Mouse (Mus musculus) MEL (cell line): ENCODE measurements around the gene Tcf15. TPM values are rescaled to one million over a fixed set of nuclear protein-coding genes. Genes with fewer than 3 reads are reported as not detected.

ENCODE experiments used
- DNase-seq: peaks from one replicate; pipeline ENCODE4 v3.0.0; 2011; ENCODE audit warnings: low read depth, low spot score
- H3K27ac ChIP-seq: 2 replicates; pipeline ENCODE4 v1.5.1; 2012; ENCODE audit warnings: low read depth, mild to moderate bottlenecking, control low read depth, low read length, moderate library complexity; ENCODE audit not compliant: control insufficient read depth
- H3K27me3 ChIP-seq, 2 experiments: fragments of 150-350 bp in 1 of 2; sonication (generic) in 1 of 2; 2 replicates each; pipeline ENCODE4 v1.6.1; 2012; ENCODE audit warnings: low read length in 2 of 2, mild to moderate bottlenecking in 2 of 2, improper control_type of control experiment in 1 of 2, moderate library complexity in 1 of 2; ENCODE audit not compliant: insufficient read depth in 2 of 2, control insufficient read depth in 1 of 2
- H3K36me3 ChIP-seq, 2 experiments: 2 replicates each; pipeline ENCODE4 v1.6.1; 2012 to 2014; ENCODE audit warnings: low read length in 2 of 2, improper control_type of control experiment in 1 of 2, inconsistent platforms in 1 of 2, mild to moderate bottlenecking in 1 of 2; ENCODE audit not compliant: insufficient read depth in 2 of 2, control insufficient read depth in 1 of 2
- H3K4me1 ChIP-seq, 2 experiments: fragments of 150-350 bp in 1 of 2; sonication (generic) in 1 of 2; 2 replicates each; pipeline ENCODE4 v1.6.1; 2012; ENCODE audit warnings: low read length in 2 of 2, improper control_type of control experiment in 1 of 2, mild to moderate bottlenecking in 1 of 2; ENCODE audit not compliant: insufficient read depth in 2 of 2, control insufficient read depth in 1 of 2
- H3K4me3 ChIP-seq, 2 experiments: fragments of 150-350 bp in 1 of 2; sonication (generic) in 1 of 2; 2 replicates each; pipeline ENCODE4 v1.5.1; 2012; ENCODE audit warnings: low read depth in 2 of 2, low read length in 2 of 2, mild to moderate bottlenecking in 2 of 2, moderate library complexity in 2 of 2, control low read depth in 1 of 2, improper control_type of control experiment in 1 of 2; ENCODE audit not compliant: control insufficient read depth in 1 of 2, insufficient read depth in 1 of 2
- H3K79me2 ChIP-seq: 2 replicates; pipeline ENCODE4 v1.6.1; 2012; ENCODE audit warnings: mild to moderate bottlenecking, low read length, moderate library complexity; ENCODE audit not compliant: control insufficient read depth, poor library complexity, insufficient read depth
- H3K9ac ChIP-seq: 2 replicates; pipeline ENCODE4 v1.6.1; 2012; ENCODE audit warnings: low read depth, mild to moderate bottlenecking, control low read depth, low read length, moderate library complexity; ENCODE audit not compliant: control insufficient read depth, poor library complexity, severe bottlenecking
- H3K9me3 ChIP-seq: fragments of 150-350 bp; sonication (generic); replicated peaks from 2 replicates; pipeline ENCODE4 v1.6.1; 2012; ENCODE audit warnings: mild to moderate bottlenecking, low read length, improper control_type of control experiment, moderate library complexity; ENCODE audit not compliant: insufficient read depth
- CHD1 ChIP-seq: IDR thresholded peaks from 2 replicates; pipeline ENCODE4 v1.6.1; 2012; ENCODE audit warnings: low read depth, mild to moderate bottlenecking, inconsistent platforms, low read length, improper control_type of control experiment
- CHD2 ChIP-seq: IDR thresholded peaks from 2 replicates; pipeline ENCODE4 v1.6.1; 2011; ENCODE audit warnings: low read length, improper control_type of control experiment
- GATA1 ChIP-seq: IDR thresholded peaks from 2 replicates; pipeline ENCODE4 v1.6.1; 2011; ENCODE audit warnings: low read depth, low read length, improper control_type of control experiment
- JUND ChIP-seq: IDR thresholded peaks from 2 replicates; pipeline ENCODE4 v1.6.1; 2011; ENCODE audit warnings: low read depth, mild to moderate bottlenecking, improper control_type of control experiment, low read length
- KAT2A ChIP-seq: conservative IDR thresholded peaks from 2 replicates; pipeline ENCODE4 v1.6.1; 2012; ENCODE audit warnings: low read depth, low read length, improper control_type of control experiment, inconsistent platforms
- MAFK ChIP-seq: IDR thresholded peaks from 2 replicates; pipeline ENCODE4 v1.6.1; 2011; ENCODE audit warnings: low read depth, mild to moderate bottlenecking, low read length, improper control_type of control experiment, borderline replicate concordance
- MAZ ChIP-seq: IDR thresholded peaks from 2 replicates; pipeline ENCODE4 v1.6.1; 2012; ENCODE audit warnings: low read depth, mild to moderate bottlenecking, inconsistent platforms, low read length, improper control_type of control experiment
- MEF2A ChIP-seq: IDR thresholded peaks from 2 replicates; pipeline ENCODE4 v1.6.1; 2014; ENCODE audit warnings: low read depth, mild to moderate bottlenecking, inconsistent platforms, low read length, improper control_type of control experiment; ENCODE audit not compliant: poor library complexity, insufficient replicate concordance, severe bottlenecking; ENCODE audit errors: extremely low read depth
- NELFE ChIP-seq: IDR thresholded peaks from 2 replicates; pipeline ENCODE4 v1.6.1; 2011; ENCODE audit warnings: low read depth, low read length, improper control_type of control experiment
- NRF1 ChIP-seq: IDR thresholded peaks from 2 replicates; pipeline ENCODE4 v1.6.1; 2014; ENCODE audit warnings: low read depth, mild to moderate bottlenecking, inconsistent platforms, low read length, improper control_type of control experiment, moderate library complexity; ENCODE audit not compliant: poor library complexity, insufficient read depth, severe bottlenecking
- TBP ChIP-seq: IDR thresholded peaks from 2 replicates; pipeline ENCODE4 v1.8.0; 2011; ENCODE audit warnings: low read depth, low read length, improper control_type of control experiment
- UBTF ChIP-seq: IDR thresholded peaks from 2 replicates; pipeline ENCODE4 v1.6.1; 2012; ENCODE audit warnings: low read depth, mild to moderate bottlenecking, inconsistent platforms, low read length, improper control_type of control experiment, moderate library complexity, borderline replicate concordance; ENCODE audit not compliant: insufficient read depth
- USF1 ChIP-seq: IDR thresholded peaks from 2 replicates; pipeline ENCODE4 v1.6.1; 2014; ENCODE audit warnings: low read depth, mild to moderate bottlenecking, inconsistent platforms, low read length, improper control_type of control experiment, moderate library complexity
- ZMIZ1 ChIP-seq: IDR thresholded peaks from 2 replicates; pipeline ENCODE4 v1.6.1; 2012; ENCODE audit warnings: low read depth, mild to moderate bottlenecking, inconsistent platforms, low read length, improper control_type of control experiment, moderate library complexity
- ZNF384 ChIP-seq: IDR thresholded peaks from 2 replicates; pipeline ENCODE4 v1.6.1; 2012; ENCODE audit warnings: low read depth, mild to moderate bottlenecking, inconsistent platforms, low read length, improper control_type of control experiment
- polyA plus RNA-seq, 2 experiments: library from polyadenylated mRNA; stranded (reverse) in 1 of 2; unstranded in 1 of 2; fragments of >175 nt in 1 of 2; fragments of >200 nt in 1 of 2; gene quantifications; 2 replicates each; pipeline versions ENCODE4 v1.2.1 to v1.2.4; 2012; ENCODE audit warnings: low replicate concordance in 2 of 2, low read depth in 1 of 2; ENCODE audit not compliant: insufficient read length in 2 of 2, insufficient read depth in 1 of 2, missing spikeins in 1 of 2
- total RNA-seq: library from RNA; depleted of rRNA; stranded (reverse); fragments of 300-350 nt; gene quantifications from 2 replicates; pipeline ENCODE4 v1.2.3, GENCODE M21; 2012; rRNA removed

Gene Tcf15
- not detected in 2 replicates for total RNA-seq
- polyA plus RNA-seq, result not detected

DNA sequence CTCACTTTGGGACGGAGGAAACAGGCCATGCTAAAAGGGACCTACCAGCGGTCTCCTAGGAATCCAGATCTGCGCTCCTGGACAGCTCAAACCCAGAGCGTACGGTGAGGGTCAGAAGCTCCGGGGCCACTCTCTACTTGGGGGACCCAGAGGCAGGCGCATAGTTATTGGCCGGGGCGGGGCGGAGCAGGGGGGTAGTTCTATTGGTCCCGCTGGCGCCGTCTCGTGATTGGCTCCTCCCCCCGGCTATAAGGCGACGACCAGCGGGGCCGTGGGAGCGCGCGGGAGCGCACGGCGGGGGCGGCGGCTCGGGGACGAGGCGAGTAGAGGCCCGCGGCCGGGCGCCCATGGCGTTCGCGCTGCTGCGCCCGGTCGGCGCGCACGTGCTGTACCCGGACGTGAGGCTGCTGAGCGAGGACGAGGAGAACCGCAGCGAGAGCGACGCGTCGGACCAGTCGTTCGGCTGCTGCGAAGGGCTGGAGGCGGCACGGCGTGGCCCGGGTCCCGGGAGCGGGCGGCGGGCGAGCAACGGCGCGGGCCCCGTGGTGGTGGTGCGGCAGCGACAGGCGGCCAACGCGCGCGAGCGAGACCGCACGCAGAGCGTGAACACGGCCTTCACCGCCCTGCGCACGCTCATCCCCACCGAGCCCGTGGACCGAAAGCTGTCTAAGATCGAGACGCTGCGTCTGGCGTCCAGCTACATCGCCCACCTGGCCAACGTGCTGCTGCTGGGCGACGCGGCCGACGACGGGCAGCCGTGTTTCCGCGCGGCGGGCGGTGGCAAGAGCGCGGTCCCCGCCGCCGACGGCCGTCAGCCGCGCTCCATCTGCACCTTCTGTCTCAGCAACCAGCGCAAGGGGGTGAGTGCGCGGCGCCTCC lies at the start of gene Tcf15:
TSS of gene Tcf15 (plus strand) at position 283 of the 879 bp plus-strand sequence.
- H3K9ac ChIP-seq, result no peak within 1 kb of the TSS
- no peak for DNase-seq
- TF ChIP-seq MAZ, result no peak
- no peak for TF ChIP-seq MAFK
- TF ChIP-seq USF1, result no peak
- TF ChIP-seq MEF2A, result no peak
- no peak for TF ChIP-seq JUND
- TF ChIP-seq CHD2, result no peak
- TF ChIP-seq CHD1, result no peak
- TF ChIP-seq TBP, result no peak
- TF ChIP-seq, all 39 proteins: peak for 0
- Histone ChIP-seq H3K4me3 (no peak within 1 kb of the TSS), H3K27me3 (no peaks in the 10 kb centered on the region), H3K4me1 (no peaks in the 10 kb centered on the region), H3K27ac (no peak within 1 kb of the TSS), H3K9me3 (no peaks in the 10 kb centered on the region), H3K79me2 (no peaks in the 10 kb centered on the region), H3K36me3 (no peaks in the 10 kb centered on the region)

DNA sequence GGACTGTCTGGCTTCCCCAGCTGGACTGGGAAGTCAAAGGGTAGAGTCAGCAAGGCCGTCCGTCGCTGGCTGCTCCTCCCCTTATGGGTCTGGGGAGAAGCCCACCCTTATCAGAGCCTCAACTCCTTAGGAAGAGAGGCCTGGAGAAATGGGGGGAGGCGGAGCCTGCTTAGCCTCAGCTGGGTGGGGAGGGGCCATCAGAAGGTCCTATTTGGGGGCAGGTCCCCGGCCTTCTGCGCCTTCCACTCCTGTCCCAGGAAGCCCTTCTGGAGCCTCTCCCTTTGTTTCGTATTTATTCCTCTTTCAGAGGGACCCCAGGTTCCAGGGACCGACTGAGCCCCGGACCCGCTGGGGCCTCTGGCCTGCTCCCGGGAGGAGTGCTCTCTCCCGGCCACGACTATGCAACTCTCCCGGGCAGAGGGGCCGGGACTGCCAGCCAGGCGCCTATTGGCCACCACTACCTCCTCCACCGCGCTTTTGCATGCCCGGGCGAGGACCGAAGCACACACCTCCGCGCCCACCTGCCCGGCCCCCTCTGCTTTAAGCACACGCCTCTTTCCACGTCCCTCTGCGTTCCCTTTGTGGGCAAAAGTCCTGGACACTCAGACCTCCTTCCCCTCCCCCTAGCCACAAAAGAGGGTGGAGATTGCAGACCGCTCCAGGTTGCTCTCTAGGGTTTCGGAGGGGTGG lies 48.4 kb upstream of the Tcf15 start:
- H3K4me3 ChIP-seq, result no peak overlapping the region
- H3K27me3 ChIP-seq, result peaks cover 0 to 5% of the 10 kb centered on the region in 2 experiments; a peak in 2 of 4 replicates
- no peaks in the 10 kb centered on the region for H3K4me1 ChIP-seq
- H3K9me3 ChIP-seq, result no peaks in the 10 kb centered on the region
- no peak overlapping the region for H3K9ac ChIP-seq
- H3K79me2 ChIP-seq, result no peaks in the 10 kb centered on the region
- DNase-seq, result no peak
- no peaks in the 10 kb centered on the region for H3K36me3 ChIP-seq
- H3K27ac ChIP-seq, result no peak overlapping the region
- TF ChIP-seq UBTF (no peak), ZMIZ1 (no peak), KAT2A (no peak), ZNF384 (no peak), NELFE (no peak), GATA1 (no peak), NRF1 (no peak)
